15 mouse cellular contexts compared by ENCODE assay signal in genomic region chr6:31933364-31933763, GRCm38 (mm10).
DNase-seq lines count a peak whose midpoint lies in the region; ATAC-seq lines count a peak whose summit lies in the region.
"Had no signal": no experiment of that assay in that cellular context is flagged by ENCODE, and none has a peak within 500 bp of the region (broad histone marks: within the 10 kb centered on the region; RNA-seq: fewer than 3 reads in every experiment).

No protein-coding gene starts in this region.

- peaks cover 22% of the 10 kb centered on the region for H3K4me1 ChIP-seq in hindbrain, embryonic 13.5 days (replicated peaks)
- peaks cover 10% of the 10 kb centered on the region; the same call in 1 of the 2 replicates for H3K4me1 ChIP-seq in hindbrain, embryonic 14.5 days (replicated peaks; ENCODE audit: control insufficient read depth, insufficient read depth, low read length)
- peaks cover 14% of the 10 kb centered on the region for H3K4me1 ChIP-seq in neural tube, embryonic 14.5 days (ENCODE audit: control insufficient read depth, insufficient read depth, low read length)
- H3K4me1 ChIP-seq in intestine, embryonic 16.5 days (ENCODE audit: control insufficient read depth, insufficient read depth, low read length), result no peaks in the 10 kb centered on the region

- no peak overlapping the region for H3K4me2 ChIP-seq in hindbrain, embryonic 13.5 days
- no peak overlapping the region for H3K4me2 ChIP-seq in hindbrain, embryonic 14.5 days (replicated peaks)
- H3K4me2 ChIP-seq in neural tube, embryonic 14.5 days (ENCODE audit: low read depth, low read length), result no peak overlapping the region
- no peak overlapping the region for H3K4me2 ChIP-seq in intestine, embryonic 16.5 days (ENCODE audit: low read depth, low read length)
- H3K4me2 ChIP-seq: limb, embryonic 13.5 days had no signal

- H3K36me3 ChIP-seq in hindbrain, embryonic 13.5 days, result no peaks in the 10 kb centered on the region
- no peaks in the 10 kb centered on the region for H3K36me3 ChIP-seq in hindbrain, embryonic 14.5 days (replicated peaks; ENCODE audit: control insufficient read depth, insufficient read depth)
- no peaks in the 10 kb centered on the region for H3K36me3 ChIP-seq in neural tube, embryonic 14.5 days (ENCODE audit: control insufficient read depth, insufficient read depth, low read length)
- no peaks in the 10 kb centered on the region for H3K36me3 ChIP-seq in intestine, embryonic 16.5 days (ENCODE audit: control insufficient read depth, insufficient read depth, low read length)
- H3K36me3 ChIP-seq: limb, embryonic 13.5 days had no signal

- H3K9me3 ChIP-seq in hindbrain, embryonic 13.5 days, result no peaks in the 10 kb centered on the region
- no peaks in the 10 kb centered on the region for H3K9me3 ChIP-seq in hindbrain, embryonic 14.5 days (ENCODE audit: control insufficient read depth, low read length)
- H3K9me3 ChIP-seq in neural tube, embryonic 14.5 days (ENCODE audit: control insufficient read depth, low read length), result no peaks in the 10 kb centered on the region
- no peaks in the 10 kb centered on the region for H3K9me3 ChIP-seq in intestine, embryonic 16.5 days (ENCODE audit: control insufficient read depth, low read length)
- H3K9me3 ChIP-seq: limb, embryonic 13.5 days had no signal

- no peak overlapping the region for H3K4me3 ChIP-seq in hindbrain, embryonic 13.5 days
- no peak overlapping the region for H3K4me3 ChIP-seq in hindbrain, embryonic 14.5 days (replicated peaks; ENCODE audit: low read length)
- no peak overlapping the region for H3K4me3 ChIP-seq in neural tube, embryonic 14.5 days (ENCODE audit: low read depth, low read length)
- H3K4me3 ChIP-seq in intestine, embryonic 16.5 days (ENCODE audit: low read length), result no peak overlapping the region
- H3K4me3 ChIP-seq: erythroblast, embryonic 14.5 days; limb, embryonic 13.5 days; myocyte had no signal

- 19% methylated on average over 5 of the region's 5 CpGs for WGBS in hindbrain, embryonic 13.5 days
- 10% methylated on average over 5 of the region's 5 CpGs for WGBS in hindbrain, embryonic 14.5 days
- WGBS in neural tube, embryonic 14.5 days, result 25% methylated on average over 5 of the region's 5 CpGs
- 30% methylated on average over 5 of the region's 5 CpGs for WGBS in intestine, embryonic 16.5 days

- no peaks in the 10 kb centered on the region for H3K27me3 ChIP-seq in hindbrain, embryonic 13.5 days
- H3K27me3 ChIP-seq in hindbrain, embryonic 14.5 days (ENCODE audit: control insufficient read depth, insufficient read depth, low read length), result no peaks in the 10 kb centered on the region
- no peaks in the 10 kb centered on the region for H3K27me3 ChIP-seq in neural tube, embryonic 14.5 days (ENCODE audit: control insufficient read depth, insufficient read depth, low read length)
- 0 out of 2 replicates have a peak, but pooled peaks cover 2% of the 10 kb centered on the region for H3K27me3 ChIP-seq in intestine, embryonic 16.5 days (replicated peaks; ENCODE audit: control insufficient read depth, insufficient read depth, low read length)
- H3K27me3 ChIP-seq: Patski had no signal

- peak overlapping the region; percentile 62; the same call in 1 of the 2 replicates for H3K27ac ChIP-seq in hindbrain, embryonic 13.5 days
- H3K27ac ChIP-seq in hindbrain, embryonic 14.5 days, result no peak overlapping the region
- peak overlapping the region; percentile 53 for H3K27ac ChIP-seq in neural tube, embryonic 14.5 days (ENCODE audit: low read depth, low read length)
- no peak overlapping the region for H3K27ac ChIP-seq in intestine, embryonic 16.5 days (ENCODE audit: low read length)
- H3K27ac ChIP-seq: limb, embryonic 13.5 days had no signal

- ATAC-seq in hindbrain, embryonic 13.5 days (ENCODE audit: low FRiP score), result no peak
- no peak for ATAC-seq in hindbrain, embryonic 14.5 days (ENCODE audit: low FRiP score)
- peak; percentile 53; the same call in 1 of the 2 replicates for ATAC-seq in neural tube, embryonic 14.5 days (ENCODE audit: low read depth)
- ATAC-seq in intestine, embryonic 16.5 days, result no peak
- ATAC-seq in megakaryocyte-erythroid progenitor cell, adult 5-6 weeks (replicated peaks; ENCODE audit: low FRiP score, low TSS enrichment, poor library complexity, severe bottlenecking), result no peak
- ATAC-seq: Patski had no signal

- no peak for DNase-seq in hindbrain, embryonic 14.5 days (ENCODE audit: low spot score)
- DNase-seq in embryo, embryonic 9.5 days (ENCODE audit: extremely low spot score), result peak; percentile 24
- DNase-seq in kidney, postnatal 36 days, result peak; percentile 8 to 15
- DNase-seq in heart, postnatal 4 days, result no peak
- DNase-seq: gastrocnemius, postnatal 36 days; heart, postnatal 14 days; lung, postnatal 14 days had no signal

- H3K9ac ChIP-seq in hindbrain, embryonic 13.5 days, result 0 out of 2 replicates have a peak overlapping the region, but pooled peaks have one; percentile 15
- H3K9ac ChIP-seq in hindbrain, embryonic 14.5 days, result no peak overlapping the region
- no peak overlapping the region for H3K9ac ChIP-seq in neural tube, embryonic 14.5 days (replicated peaks; ENCODE audit: low read depth, low read length)
- no peak overlapping the region for H3K9ac ChIP-seq in intestine, embryonic 16.5 days (ENCODE audit: low read depth, low read length)
- H3K9ac ChIP-seq: limb, embryonic 13.5 days had no signal

Comparison
In these comparisons a context has a peak if more than half of its experiments do, and no peak if none do; other contexts are left out.
1. H3K27ac ChIP-seq: peak in hindbrain, embryonic 13.5 days (single experiment) and neural tube, embryonic 14.5 days (single experiment); none in hindbrain, embryonic 14.5 days (single experiment) and intestine, embryonic 16.5 days (single experiment).
2. DNase-seq: peak in embryo, embryonic 9.5 days (single experiment) and kidney, postnatal 36 days (2 of 2); none in hindbrain, embryonic 14.5 days (single experiment) and heart, postnatal 4 days (single experiment).